Mouse (Mus musculus) embryonic fibroblast, embryonic 13.5 days (primary cell): Measurements from ENCODE around the gene Gm13287. TPM values are rescaled to one million over a fixed set of nuclear protein-coding genes. Genes with fewer than 3 reads are reported as not detected.
"Not testable (repeated sequence)": the region's sequence is repeated elsewhere in the genome, so short reads cannot be mapped to it uniquely, and the experiment has no call there.

ENCODE experiments used
- H3K27ac ChIP-seq: 2 replicates; pipeline ENCODE4 v1.5.1; 2012; ENCODE audit warnings: low read length, control low read depth, inconsistent platforms; ENCODE audit not compliant: insufficient read depth
- H3K4me1 ChIP-seq: 2 replicates; pipeline ENCODE4 v1.6.1; 2011; ENCODE audit warnings: low read length; ENCODE audit not compliant: control insufficient read depth, insufficient read depth
- H3K4me3 ChIP-seq: 2 replicates; pipeline ENCODE4 v1.5.1; 2011; ENCODE audit warnings: mild to moderate bottlenecking, control low read depth, low read length; ENCODE audit not compliant: insufficient read depth
- CTCF ChIP-seq: IDR thresholded peaks from 2 replicates; pipeline ENCODE4 v1.5.1; 2011; ENCODE audit warnings: mild to moderate bottlenecking, control low read depth, low read length, moderate library complexity, borderline replicate concordance; ENCODE audit not compliant: insufficient read depth
- POLR2A ChIP-seq: IDR thresholded peaks from 2 replicates; pipeline ENCODE4 v1.6.1; 2011; ENCODE audit warnings: low read depth, mild to moderate bottlenecking, control low read depth, low read length, moderate library complexity
- polyA plus RNA-seq: library from polyadenylated mRNA; stranded (reverse); fragments of >200 nt; gene quantifications from 2 replicates; pipeline ENCODE4 v1.2.4, GENCODE M21; 2011; ENCODE audit warnings: low read depth; ENCODE audit not compliant: missing spikeins, insufficient read length

The Gm13287 gene
- polyA plus RNA-seq, 1 experiment = 1.1 TPM

DNA sequence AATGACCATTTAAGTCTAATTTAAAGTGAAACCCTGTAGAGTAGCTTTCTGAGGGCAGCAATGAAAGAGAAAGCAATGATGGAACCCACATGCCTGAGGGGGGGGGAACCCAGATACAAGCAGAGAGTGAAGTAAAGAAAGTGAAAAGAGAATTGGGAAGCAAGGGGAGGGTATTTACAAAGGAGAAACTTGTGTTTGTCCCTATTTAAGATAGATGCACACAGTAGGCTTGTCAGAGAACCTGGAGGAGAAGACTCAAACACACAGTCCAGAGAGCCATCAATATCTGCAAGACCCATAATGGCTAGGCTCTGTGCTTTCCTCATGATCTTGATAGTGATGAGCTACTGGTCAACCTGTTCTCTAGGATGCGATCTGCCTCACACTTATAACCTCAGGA is 16.6 kb downstream of the Gm13287 start, which contains the start of gene Ifna11:
Gene Ifna11, plus strand, starts transcription at position 301 of the 400 bp plus-strand sequence.
- H3K27ac ChIP-seq = no peak within 1 kb of the TSS
- no peak for TF ChIP-seq CTCF
- TF ChIP-seq POLR2A = no peak
- H3K4me3 ChIP-seq = no peak within 1 kb of the TSS
- H3K4me1 ChIP-seq = no peaks in the 10 kb centered on the region

DNA sequence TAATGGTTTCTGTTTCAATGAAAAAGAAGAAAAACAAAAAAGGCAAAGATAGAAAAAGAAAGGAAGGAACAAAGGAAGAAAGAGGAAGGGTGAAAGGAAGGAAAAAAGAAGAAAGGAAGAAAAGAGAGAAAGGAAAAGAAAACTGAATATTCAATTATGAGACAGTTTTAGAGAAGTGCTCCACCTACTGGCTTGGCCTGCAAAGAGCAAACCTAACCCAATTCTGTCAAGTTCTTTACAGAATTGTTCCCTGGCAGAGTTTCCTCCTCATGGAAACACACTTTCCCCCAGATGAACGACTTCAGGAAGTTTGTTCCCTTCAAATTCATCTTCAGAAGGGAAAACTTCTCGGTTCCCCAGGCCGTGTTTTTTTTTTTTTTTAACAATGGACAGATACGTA is 19.9 kb downstream of the Gm13287 start:
- H3K4me3 ChIP-seq = no peak overlapping the region
- no peak overlapping the region for H3K27ac ChIP-seq
- TF ChIP-seq CTCF = no peak
- no peak for TF ChIP-seq POLR2A
- H3K4me1 ChIP-seq = no peaks in the 10 kb centered on the region

DNA sequence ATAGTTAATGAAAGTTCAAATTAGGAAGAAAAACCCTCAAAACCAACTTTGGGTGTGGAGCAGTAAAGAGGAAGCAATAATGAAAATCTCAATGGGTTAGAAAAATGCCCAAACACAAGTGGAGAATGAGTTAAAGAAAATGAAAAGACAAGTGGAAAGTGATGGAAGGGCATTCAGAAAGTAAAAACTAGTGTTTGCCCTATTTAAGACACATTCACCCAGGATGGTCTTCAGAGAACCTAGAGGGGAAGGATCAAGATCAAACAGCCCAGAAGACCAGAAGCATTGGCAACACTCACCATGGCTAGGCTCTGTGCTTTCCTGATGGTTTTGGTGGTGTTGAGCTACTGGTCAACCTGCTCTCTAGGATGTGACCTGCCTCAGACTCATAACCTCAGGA is 24.1 kb downstream of the Gm13287 start, which contains the start of gene Ifna6:
Gene Ifna6, plus strand, starts transcription at position 301 of the 400 bp plus-strand sequence.
- H3K4me3 ChIP-seq, H3K27ac ChIP-seq, H3K4me1 ChIP-seq: not testable (repeated sequence)

DNA sequence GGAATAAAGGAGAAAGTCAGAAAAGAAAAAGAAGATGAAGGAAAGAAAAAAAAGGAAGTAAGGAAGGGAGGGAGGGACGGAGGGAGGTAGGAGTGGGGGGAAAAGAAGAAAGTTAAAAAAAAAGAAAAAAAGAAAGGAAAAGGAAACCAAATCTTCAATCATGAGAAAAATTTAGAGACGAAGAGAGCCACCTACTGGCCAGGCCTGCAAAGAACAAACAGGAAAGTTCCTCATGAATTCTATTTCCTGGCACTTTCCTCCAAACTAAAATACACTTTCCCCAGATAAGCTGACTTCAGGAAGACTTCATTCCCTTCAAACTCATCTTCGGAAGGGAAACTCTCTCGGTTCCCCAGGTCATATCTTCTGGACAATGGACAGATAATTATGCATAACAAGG is 27.5 kb downstream of the Gm13287 start:
- no peaks in the 10 kb centered on the region for H3K4me1 ChIP-seq
- TF ChIP-seq POLR2A (no peak), CTCF (no peak)

DNA sequence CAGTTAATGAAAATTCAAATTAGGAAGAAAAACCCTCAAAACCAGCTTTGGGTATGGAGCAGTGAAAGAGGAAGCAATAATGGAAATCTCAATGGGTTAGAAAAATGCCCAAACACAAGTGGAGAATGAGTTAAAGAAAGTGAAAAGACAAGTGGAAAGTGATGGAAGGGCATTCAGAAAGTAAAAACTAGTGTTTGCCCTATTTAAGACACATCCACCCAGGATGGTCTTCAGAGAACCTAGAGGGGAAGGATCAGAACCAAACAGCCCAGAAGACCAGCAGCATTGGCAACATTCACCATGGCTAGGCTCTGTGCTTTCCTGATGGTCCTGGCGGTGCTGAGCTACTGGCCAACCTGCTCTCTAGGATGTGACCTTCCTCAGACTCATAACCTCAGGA is 32.2 kb downstream of the Gm13287 start, which contains the start of gene Ifna5:
Gene Ifna5, plus strand, starts transcription at position 301 of the 400 bp plus-strand sequence.
- H3K4me1 ChIP-seq, H3K27ac ChIP-seq, H3K4me3 ChIP-seq: not testable (repeated sequence)

More for the DNA sequence above, 27.5 kb downstream of the Gm13287 start:
- no peak overlapping the region for H3K27ac ChIP-seq
- H3K4me3 ChIP-seq = no peak overlapping the region

DNA sequence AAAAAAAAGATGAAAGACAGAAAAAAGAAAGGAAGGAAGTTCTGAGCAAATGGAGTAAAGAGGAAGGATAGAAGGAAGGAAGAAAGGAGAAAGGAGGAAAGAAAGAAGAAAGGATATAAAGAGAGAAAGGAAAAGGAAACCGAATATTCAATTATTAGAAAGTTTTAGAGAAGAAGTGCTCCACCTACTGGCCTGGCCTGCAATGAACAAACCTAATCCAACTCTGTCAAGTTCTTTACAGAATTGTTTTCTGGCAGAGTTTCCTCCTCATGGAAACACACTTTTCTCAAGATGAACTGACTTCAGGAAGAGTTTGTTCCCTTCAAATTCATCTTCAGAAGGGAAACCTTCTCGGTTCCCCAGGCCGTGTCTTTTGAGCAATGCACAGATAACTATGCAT is 35.8 kb downstream of the Gm13287 start:
- Histone ChIP-seq H3K27ac (no peak overlapping the region), H3K4me1 (no peaks in the 10 kb centered on the region), H3K4me3 (no peak overlapping the region)
- TF ChIP-seq POLR2A (no peak), CTCF (no peak)

DNA sequence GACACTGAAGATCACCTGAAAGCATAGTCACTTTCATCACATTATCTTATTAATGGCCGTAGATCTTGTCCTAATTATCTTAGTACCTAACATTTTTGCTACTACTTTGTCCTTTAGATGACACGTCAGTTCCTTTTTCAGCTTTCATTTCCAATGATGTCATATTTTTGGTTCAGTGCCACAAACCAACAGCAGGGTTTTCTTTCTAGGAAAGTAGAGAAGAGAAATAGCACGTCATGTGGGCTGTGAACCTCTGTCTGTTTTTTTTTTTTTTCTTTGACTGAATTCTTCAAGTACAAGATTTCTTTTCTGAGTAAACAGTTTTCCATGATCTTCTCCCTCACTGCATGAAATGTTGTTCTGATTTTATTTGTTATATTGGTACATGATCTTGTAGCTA is 37.0 kb downstream of the Gm13287 start:
- no peak for TF ChIP-seq POLR2A
- TF ChIP-seq CTCF = no peak
- no peak overlapping the region for H3K4me3 ChIP-seq
- no peak overlapping the region for H3K27ac ChIP-seq
- no peaks in the 10 kb centered on the region for H3K4me1 ChIP-seq

DNA sequence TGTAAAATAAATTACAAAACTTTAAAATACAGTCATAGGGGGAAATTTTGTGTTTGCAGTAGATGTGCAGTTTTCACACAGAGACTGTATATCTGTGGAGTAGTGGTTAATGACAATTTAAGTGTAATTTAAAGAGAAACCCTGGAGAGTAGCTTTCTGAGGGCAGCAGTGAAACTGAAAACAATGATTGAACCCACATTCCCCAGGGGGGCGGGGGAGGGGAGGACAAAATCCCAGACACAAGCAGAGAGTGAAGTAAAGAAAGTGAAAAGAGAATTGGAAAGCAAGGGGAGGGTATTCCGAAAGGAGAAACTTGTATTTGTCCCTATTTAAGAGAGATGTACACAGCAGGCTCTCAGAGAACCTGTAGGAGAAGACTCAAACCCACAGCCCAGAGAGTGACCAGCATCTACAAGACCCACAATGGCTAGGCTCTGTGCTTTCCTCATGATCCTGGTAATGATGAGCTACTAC is 38.4 kb downstream of the Gm13287 start, which contains the start of gene Ifna4:
Gene Ifna4, plus strand, starts transcription at position 424 of the 474 bp plus-strand sequence.
- TF ChIP-seq POLR2A (no peak), CTCF (no peak)
- Histone ChIP-seq H3K27ac (no peak within 1 kb of the TSS), H3K4me3 (no peak within 1 kb of the TSS), H3K4me1 (no peaks in the 10 kb centered on the region)

DNA sequence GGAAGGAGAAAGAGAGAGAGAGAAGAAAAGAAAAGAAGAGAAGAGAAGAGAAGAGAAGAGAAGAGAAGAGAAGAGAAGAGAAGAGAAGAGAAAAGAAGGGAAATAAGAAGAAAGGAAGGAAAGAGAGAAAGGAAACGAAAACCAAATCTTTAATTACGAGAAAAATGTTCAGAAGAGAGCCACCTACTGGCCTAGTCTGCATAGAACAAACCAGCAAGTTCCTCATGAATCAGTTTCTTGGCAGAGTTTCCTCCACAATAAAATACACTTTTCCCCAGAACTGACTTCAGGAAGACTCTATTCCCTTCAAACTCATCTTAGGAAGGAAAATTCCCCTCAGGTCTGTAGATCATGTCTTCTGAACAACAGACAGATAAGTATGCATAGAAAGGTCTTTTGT is 42.3 kb downstream of the Gm13287 start:
- TF ChIP-seq CTCF (no peak), POLR2A (no peak)
- H3K4me1 ChIP-seq = no peaks in the 10 kb centered on the region
- H3K4me3 ChIP-seq = no peak overlapping the region
- H3K27ac ChIP-seq = no peak overlapping the region

DNA sequence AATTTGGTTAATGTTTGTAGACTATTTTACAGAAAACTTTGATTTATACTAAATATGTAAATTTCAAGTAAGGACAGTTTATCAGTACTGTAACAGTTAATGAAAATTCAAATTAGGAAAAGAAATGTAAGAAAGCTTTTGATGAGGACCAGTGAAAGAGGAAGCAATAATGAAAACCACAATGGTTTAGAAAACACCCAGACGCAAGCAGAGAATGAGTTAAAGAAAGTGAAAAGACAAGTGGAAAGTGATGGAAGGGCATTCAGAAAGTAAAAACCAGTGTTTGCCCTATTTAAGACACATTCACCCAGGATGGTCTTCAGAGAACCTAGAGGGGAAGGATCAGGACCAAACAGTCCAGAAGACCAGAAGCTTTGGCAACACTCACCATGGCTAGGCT is 46.6 kb downstream of the Gm13287 start, which contains the start of gene Ifna1:
Gene Ifna1, plus strand, starts transcription at position 390 of the 400 bp plus-strand sequence.
- TF ChIP-seq CTCF (no peak), POLR2A (no peak)
- Histone ChIP-seq H3K4me3 (no peak within 1 kb of the TSS), H3K4me1 (no peaks in the 10 kb centered on the region), H3K27ac (no peak within 1 kb of the TSS)

DNA sequence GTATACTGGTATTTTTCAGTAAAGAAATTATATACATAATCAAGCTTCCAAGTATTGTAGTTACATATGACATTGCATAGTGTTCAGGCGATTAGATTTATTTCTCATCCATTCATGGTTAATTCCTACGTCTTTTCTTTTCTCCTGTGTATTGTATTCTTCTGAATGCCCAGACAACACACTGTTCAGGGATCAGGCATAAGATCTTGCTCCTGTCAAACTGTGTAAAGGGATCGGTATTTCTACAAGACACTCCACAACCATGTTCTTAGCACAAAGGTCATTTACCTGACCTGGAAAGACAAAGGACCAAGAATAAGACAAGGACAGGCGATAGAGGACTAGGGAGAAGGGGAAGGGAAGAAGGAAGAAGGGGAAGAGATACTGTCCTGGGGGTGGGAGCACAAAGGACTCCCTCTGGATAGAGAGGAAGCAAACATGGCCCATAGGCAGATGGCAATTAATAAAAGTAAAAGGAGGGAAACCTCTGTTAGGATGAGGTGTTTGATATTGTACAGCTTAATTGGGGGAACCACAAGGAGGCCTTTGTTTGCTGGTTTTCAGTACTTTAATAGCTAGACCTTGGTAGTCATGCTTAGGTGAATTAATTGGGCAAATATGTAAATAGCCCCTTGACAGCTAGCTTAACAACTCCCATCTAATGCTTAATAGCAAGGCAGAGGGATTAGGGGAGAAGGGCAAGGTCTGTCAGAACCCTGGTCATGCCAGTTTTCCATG is 48.1 kb downstream of the Gm13287 start:
- Histone ChIP-seq H3K4me1 (no peaks in the 10 kb centered on the region), H3K4me3 (no peak overlapping the region), H3K27ac (no peak overlapping the region)
- no peak for TF ChIP-seq POLR2A

Other genes starting within 250 kb of the Gm13287 start
- gene Ifna15, start 245.0 kb upstream of the Gm13287 start, polyA plus RNA-seq = not detected in 2 replicates
- not detected in 2 replicates for gene Ifna14, start 231.5 kb upstream of the Gm13287 start, polyA plus RNA-seq
- not detected in 2 replicates for gene Ifna9, start 210.9 kb upstream of the Gm13287 start, polyA plus RNA-seq
- gene Ifna12, start 199.9 kb upstream of the Gm13287 start, polyA plus RNA-seq = not detected in 2 replicates
- gene C87499, start 168.8 kb upstream of the Gm13287 start, polyA plus RNA-seq = not detected in 2 replicates
- not detected in 2 replicates for gene Ifna13, start 158.8 kb upstream of the Gm13287 start, polyA plus RNA-seq
- not detected in 2 replicates for gene Ifna16, start 126.3 kb upstream of the Gm13287 start, polyA plus RNA-seq
- not detected in 2 replicates for gene Ifna2, start 119.3 kb upstream of the Gm13287 start, polyA plus RNA-seq
- gene Ifnab, start 111.9 kb upstream of the Gm13287 start, polyA plus RNA-seq = not detected in 2 replicates
- not detected in 2 replicates for gene Gm26566, start 81.4 kb upstream of the Gm13287 start, polyA plus RNA-seq
- gene Klhl9, start 80.8 kb upstream of the Gm13287 start, polyA plus RNA-seq = 103 and 123 TPM in 2 replicates
- gene Gm13271, start 48.4 kb upstream of the Gm13287 start, polyA plus RNA-seq = not detected in 2 replicates
- not detected in 2 replicates for gene Gm13283, start 43.1 kb upstream of the Gm13287 start, polyA plus RNA-seq
- gene Gm13290, start 29.4 kb upstream of the Gm13287 start, polyA plus RNA-seq = 0.70 TPM in 1 of 2 replicates, not detected in the other
- gene Gm13289, start 26.3 kb upstream of the Gm13287 start, polyA plus RNA-seq = not detected in 2 replicates
- not detected in 2 replicates for gene Gm13272, start 23.4 kb upstream of the Gm13287 start, polyA plus RNA-seq
- 0.37 and 0.44 TPM in 2 replicates for gene Ifnz, start 21.1 kb upstream of the Gm13287 start, polyA plus RNA-seq
- not detected in 2 replicates for gene Gm13276, start 17.5 kb upstream of the Gm13287 start, polyA plus RNA-seq
- not detected in 2 replicates for gene Gm13277, start 14.6 kb upstream of the Gm13287 start, polyA plus RNA-seq
- gene Gm13278, start 11.7 kb upstream of the Gm13287 start, polyA plus RNA-seq = not detected in 2 replicates
- not detected in 2 replicates for gene Gm13275, start 8.8 kb upstream of the Gm13287 start, polyA plus RNA-seq
- not detected in 2 replicates for gene Gm13279, start 5.9 kb upstream of the Gm13287 start, polyA plus RNA-seq
- gene Gm13285, start 3.6 kb upstream of the Gm13287 start, polyA plus RNA-seq = 0.44 and 2.3 TPM in 2 replicates
- 0.23 TPM in 1 of 2 replicates, not detected in the other for gene Gm13288, start 2.3 kb downstream of the Gm13287 start, polyA plus RNA-seq
- gene Ifna7, start 13.0 kb downstream of the Gm13287 start, polyA plus RNA-seq = not detected in 2 replicates
- not detected in 2 replicates for gene Ifna11, start 16.7 kb downstream of the Gm13287 start, polyA plus RNA-seq
- gene Ifna6, start 24.2 kb downstream of the Gm13287 start, polyA plus RNA-seq = not detected in 2 replicates
- not detected in 2 replicates for gene Ifna5, start 32.3 kb downstream of the Gm13287 start, polyA plus RNA-seq
- gene Ifna4, start 38.6 kb downstream of the Gm13287 start, polyA plus RNA-seq = not detected in 2 replicates
- not detected in 2 replicates for gene Ifna1, start 46.8 kb downstream of the Gm13287 start, polyA plus RNA-seq
- not detected in 2 replicates for gene Ifne, start 76.9 kb downstream of the Gm13287 start, polyA plus RNA-seq